Mouse (Mus musculus): ENCODE data around the gene C2cd3.

The C2cd3 gene

GRCm38 (mm10) chr7:100371495-100372451 lies at the start of gene C2cd3, which contains the start of gene Ppme1:
Gene C2cd3, plus strand, starts transcription at chr7:100372233.
Gene Ppme1, minus strand, starts transcription at chr7:100372307.
- peak; percentile 99 for DNase-seq

- peak in 1 of 2 experiments; percentile 56 for DNase-seq
Observed at GRCm38 (mm10) chr7:100323721-100324120, 48.3 kb upstream of the C2cd3 start.

GRCm38 (mm10) chr7:100325482-100325881 lies 46.6 kb upstream of the C2cd3 start:
- DNase-seq: peak in 1 of 2 experiments; percentile 63

- peak; percentile 57 to 78 for DNase-seq
Observed at GRCm38 (mm10) chr7:100327514-100327913, 44.5 kb upstream of the C2cd3 start.

- no peak for DNase-seq
Observed at GRCm38 (mm10) chr7:100328636-100329035, 43.4 kb upstream of the C2cd3 start.

GRCm38 (mm10) chr7:100331269-100331668 lies 40.8 kb upstream of the C2cd3 start:
- DNase-seq: no peak

- no peak for DNase-seq
Observed at GRCm38 (mm10) chr7:100335921-100336320, 36.1 kb upstream of the C2cd3 start.

- DNase-seq: no peak
Observed at GRCm38 (mm10) chr7:100354984-100355383, 17.0 kb upstream of the C2cd3 start.

- DNase-seq: no peak
Observed at GRCm38 (mm10) chr7:100356324-100356723, 15.7 kb upstream of the C2cd3 start.

GRCm38 (mm10) chr7:100356768-100357167 lies 15.3 kb upstream of the C2cd3 start:
- no peak for DNase-seq

- no peak for DNase-seq
Observed at GRCm38 (mm10) chr7:100357856-100358255, 14.2 kb upstream of the C2cd3 start.

- no peak for DNase-seq
Observed at GRCm38 (mm10) chr7:100363162-100363561, 8.9 kb upstream of the C2cd3 start.

GRCm38 (mm10) chr7:100364888-100365287 lies 7.1 kb upstream of the C2cd3 start:
- DNase-seq: no peak

GRCm38 (mm10) chr7:100372452-100372980 lies 483 bp downstream of the C2cd3 start:
- no peak for DNase-seq

- DNase-seq: no peak
Observed at GRCm38 (mm10) chr7:100378257-100378656, 6.2 kb downstream of the C2cd3 start.

- no peak for DNase-seq
Observed at GRCm38 (mm10) chr7:100381161-100381560, 9.1 kb downstream of the C2cd3 start.

- no peak for DNase-seq
Observed at GRCm38 (mm10) chr7:100383207-100383606, 11.2 kb downstream of the C2cd3 start.

GRCm38 (mm10) chr7:100388174-100388573 lies 16.1 kb downstream of the C2cd3 start:
- no peak for DNase-seq

- DNase-seq: no peak
Observed at GRCm38 (mm10) chr7:100390166-100390565, 18.1 kb downstream of the C2cd3 start.

GRCm38 (mm10) chr7:100392265-100392664 lies 20.2 kb downstream of the C2cd3 start:
- DNase-seq: peak; percentile 32 to 33

- peak in 1 of 2 experiments; percentile 21 for DNase-seq
Observed at GRCm38 (mm10) chr7:100399231-100399913, 27.3 kb downstream of the C2cd3 start.

GRCm38 (mm10) chr7:100400899-100401539 lies 29.0 kb downstream of the C2cd3 start:
- DNase-seq: no peak

- DNase-seq: no peak
Observed at GRCm38 (mm10) chr7:100402715-100403114, 30.7 kb downstream of the C2cd3 start.

Measured in lung, postnatal 4 days (tissue).